Mouse (Mus musculus): Measurements from ENCODE around the gene Top2a. TPM values are rescaled to one million over a fixed set of nuclear protein-coding genes. Genes with fewer than 3 reads are reported as not detected.

Gene Top2a
- polyA plus RNA-seq (2014; fragmentation: Illumina TruSeq; extraction: RNeasy Lipid Tissue Mini Kit (QIAGEN cat#74804); ENCODE audit: low read depth, low replicate concordance) = 171 TPM

DNA sequence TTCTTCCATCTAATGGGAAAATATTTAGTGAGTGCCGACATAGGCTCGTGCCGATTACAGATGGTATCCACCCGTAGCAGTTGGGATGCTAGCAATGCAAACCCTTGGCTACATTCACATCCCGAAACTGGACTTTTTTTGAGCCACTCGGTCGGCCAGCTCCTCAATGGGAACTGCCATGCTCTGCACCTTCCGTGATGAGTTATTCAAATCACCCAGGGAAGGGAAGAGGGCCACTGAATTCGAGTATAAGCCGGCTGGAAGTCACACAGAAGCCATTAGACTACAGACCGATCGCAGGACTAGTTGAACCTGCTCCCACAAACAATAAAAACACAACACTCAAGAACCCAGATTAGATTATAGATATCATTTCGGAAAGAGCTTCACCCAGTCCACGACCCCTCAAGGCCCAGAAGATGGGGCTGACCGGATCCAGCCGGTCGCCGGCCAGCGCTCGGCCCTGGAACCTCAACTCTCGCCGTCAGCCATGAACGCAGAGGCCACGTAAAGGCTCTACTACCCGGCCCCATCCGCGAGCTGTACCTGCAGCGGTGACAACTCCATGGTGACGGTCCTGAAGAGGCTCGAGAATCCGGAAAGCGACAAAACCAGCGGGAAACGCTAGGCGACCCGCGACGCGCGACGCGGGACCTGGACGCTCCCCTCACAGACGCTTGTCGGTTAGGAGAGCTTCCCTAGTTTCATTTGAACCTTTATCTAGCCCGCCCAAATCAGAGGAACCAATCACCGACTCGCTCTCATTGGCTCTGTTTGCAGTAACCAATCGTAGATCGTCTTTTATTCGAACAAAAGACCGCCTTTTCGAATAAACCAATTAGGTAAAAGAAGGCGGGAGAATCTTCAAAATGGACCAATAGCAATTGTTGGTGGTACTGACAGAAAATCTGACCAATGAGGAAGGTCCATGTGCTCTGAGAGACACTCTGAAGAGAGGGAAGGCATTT is at the start of gene Top2a:
TSS of gene Top2a (minus strand) at position 690 of the 968 bp plus-strand sequence.

DNA sequence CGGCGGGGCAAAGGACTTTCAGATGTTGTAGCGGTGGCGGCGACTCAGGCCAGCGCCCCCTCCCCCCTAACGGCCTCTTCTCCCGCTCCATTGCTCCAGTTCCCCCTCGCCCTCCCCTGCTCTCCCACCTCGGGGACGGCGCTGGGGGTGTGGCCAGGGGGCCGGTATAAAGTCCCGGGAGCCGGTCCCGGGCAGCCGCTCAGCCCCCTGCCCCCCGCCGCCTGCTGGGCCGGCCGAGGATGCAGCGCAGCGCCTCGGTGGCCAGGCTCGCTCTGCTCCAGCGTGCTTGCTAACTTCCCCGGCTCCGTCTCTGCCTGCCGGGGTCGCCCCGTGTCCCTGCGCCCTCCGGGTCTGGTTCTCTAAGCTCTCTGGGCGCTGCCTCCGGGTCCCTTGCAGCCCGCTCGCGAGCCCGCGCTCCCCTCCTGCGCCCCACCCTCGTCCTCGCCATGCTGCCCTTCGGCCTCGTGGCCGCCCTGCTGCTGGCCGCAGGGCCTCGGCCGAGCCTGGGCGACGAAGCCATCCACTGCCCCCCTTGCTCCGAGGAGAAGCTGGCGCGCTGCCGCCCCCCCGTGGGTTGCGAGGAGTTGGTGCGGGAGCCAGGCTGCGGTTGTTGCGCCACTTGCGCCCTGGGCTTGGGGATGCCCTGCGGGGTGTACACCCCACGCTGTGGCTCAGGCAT is 17.2 kb upstream of the Top2a start, which contains the start of gene Igfbp4:
TSS of gene Igfbp4 (plus strand) at position 194 of the 679 bp plus-strand sequence.

DNA sequence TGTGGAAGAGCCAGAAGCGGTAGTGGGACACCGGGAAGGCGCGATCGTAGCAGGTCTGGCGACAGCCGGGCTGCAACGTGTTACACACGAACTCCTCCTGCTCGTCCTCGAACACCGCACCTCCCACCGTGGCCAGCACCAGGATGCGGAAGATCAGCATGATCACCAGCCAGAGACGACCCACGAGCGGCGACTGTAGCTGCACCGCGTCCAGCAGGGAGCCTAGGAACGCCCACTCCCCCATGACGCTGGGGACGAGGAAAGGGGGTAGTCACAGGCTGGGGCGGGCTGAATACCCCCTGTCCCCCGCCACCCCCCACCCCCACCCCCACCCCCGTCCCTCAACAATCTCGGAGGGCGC is 41.2 kb downstream of the Top2a start, which contains the start of gene Gjd3:
TSS of gene Gjd3 (minus strand) at position 244 of the 361 bp plus-strand sequence.

Other genes starting within 250 kb of the Top2a start
- gene Nr1d1, start 248.9 kb downstream of the Top2a start, polyA plus RNA-seq (2014; fragmentation: Illumina TruSeq; extraction: RNeasy Lipid Tissue Mini Kit (QIAGEN cat#74804); ENCODE audit: low read depth, low replicate concordance) = 0.81 TPM
- gene Msl1, start 228.7 kb downstream of the Top2a start, polyA plus RNA-seq (2014; fragmentation: Illumina TruSeq; extraction: RNeasy Lipid Tissue Mini Kit (QIAGEN cat#74804); ENCODE audit: low read depth, low replicate concordance) = 270 TPM
- gene Casc3, start 219.3 kb downstream of the Top2a start, polyA plus RNA-seq (2014; fragmentation: Illumina TruSeq; extraction: RNeasy Lipid Tissue Mini Kit (QIAGEN cat#74804); ENCODE audit: low read depth, low replicate concordance) = 18.6 TPM
- gene Rapgefl1, start 187.4 kb downstream of the Top2a start, polyA plus RNA-seq (2014; fragmentation: Illumina TruSeq; extraction: RNeasy Lipid Tissue Mini Kit (QIAGEN cat#74804); ENCODE audit: low read depth, low replicate concordance) = 0.34 TPM
- gene Wipf2, start 160.6 kb downstream of the Top2a start, polyA plus RNA-seq (2014; fragmentation: Illumina TruSeq; extraction: RNeasy Lipid Tissue Mini Kit (QIAGEN cat#74804); ENCODE audit: low read depth, low replicate concordance) = 3.8 TPM
- gene Cdc6, start 116.4 kb downstream of the Top2a start, polyA plus RNA-seq (2014; fragmentation: Illumina TruSeq; extraction: RNeasy Lipid Tissue Mini Kit (QIAGEN cat#74804); ENCODE audit: low read depth, low replicate concordance) = 3.9 TPM
- gene Rara, start 96.4 kb downstream of the Top2a start, polyA plus RNA-seq (2014; fragmentation: Illumina TruSeq; extraction: RNeasy Lipid Tissue Mini Kit (QIAGEN cat#74804); ENCODE audit: low read depth, low replicate concordance) = 1.3 TPM
- gene Gjd3, start 41.2 kb downstream of the Top2a start, polyA plus RNA-seq (2014; fragmentation: Illumina TruSeq; extraction: RNeasy Lipid Tissue Mini Kit (QIAGEN cat#74804); ENCODE audit: low read depth, low replicate concordance) = not detected
- 3.0 TPM for gene Igfbp4, start 17.1 kb upstream of the Top2a start, polyA plus RNA-seq (2014; fragmentation: Illumina TruSeq; extraction: RNeasy Lipid Tissue Mini Kit (QIAGEN cat#74804); ENCODE audit: low read depth, low replicate concordance)
- 0.04 TPM for gene Tns4, start 65.1 kb upstream of the Top2a start, polyA plus RNA-seq (2014; fragmentation: Illumina TruSeq; extraction: RNeasy Lipid Tissue Mini Kit (QIAGEN cat#74804); ENCODE audit: low read depth, low replicate concordance)
- 0.83 TPM for gene Ccr7, start 130.9 kb upstream of the Top2a start, polyA plus RNA-seq (2014; fragmentation: Illumina TruSeq; extraction: RNeasy Lipid Tissue Mini Kit (QIAGEN cat#74804); ENCODE audit: low read depth, low replicate concordance)
- gene Smarce1, start 206.8 kb upstream of the Top2a start, polyA plus RNA-seq (2014; fragmentation: Illumina TruSeq; extraction: RNeasy Lipid Tissue Mini Kit (QIAGEN cat#74804); ENCODE audit: low read depth, low replicate concordance) = 147 TPM
- gene Krt222, start 219.9 kb upstream of the Top2a start, polyA plus RNA-seq (2014; fragmentation: Illumina TruSeq; extraction: RNeasy Lipid Tissue Mini Kit (QIAGEN cat#74804); ENCODE audit: low read depth, low replicate concordance) = 0.32 TPM